Mouse (Mus musculus) left cerebral cortex, postnatal 36 days (tissue): ENCODE data around the gene Ucn3. TPM values are rescaled to one million over a fixed set of nuclear protein-coding genes. Genes with fewer than 3 reads are reported as not detected.
"Not testable (repeated sequence)": the region's sequence is repeated elsewhere in the genome, so short reads cannot be mapped to it uniquely, and the experiment has no call there.

Experiments used
- DNase-seq, 2 experiments: peaks; one replicate each; pipeline ENCODE4 v3.0.0; 2021 to 2022; ENCODE audit warnings: low spot score in 2 of 2, mixed read lengths in 1 of 2
- intact Hi-C: fragments of 180-260 bp; cut with DNase I; formaldehyde crosslinking; loops from one replicate; pipeline ENCODE4 v1.15.1; 2025
- total RNA-seq, 2 experiments: library from RNA; stranded (reverse); gene quantifications; 2 replicates each; pipeline ENCODE4 v1.2.3; 2021

Ucn3 gene
- total RNA-seq = under 1 TPM in 1 of 2 experiments, not detected in 1; 0.27 TPM

DNA sequence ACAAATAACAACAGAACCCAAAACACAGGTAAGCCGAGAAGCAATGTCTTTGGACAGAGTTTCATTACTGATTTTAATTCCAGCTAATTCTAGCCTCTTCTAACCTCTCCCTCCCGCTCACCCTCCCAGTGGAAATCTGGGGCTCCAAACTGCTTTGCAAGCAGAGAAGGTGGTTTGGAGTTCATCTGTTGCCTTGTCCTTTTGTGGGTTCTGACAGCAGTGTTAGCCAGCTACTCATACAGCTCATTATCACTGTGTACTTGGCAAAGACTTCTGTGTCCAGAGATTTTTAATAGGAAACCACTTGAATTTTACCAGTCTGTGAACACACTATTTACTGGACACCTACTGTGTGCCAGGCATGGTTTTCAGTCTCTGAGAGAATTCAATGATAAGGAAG lies at the start of gene Ucn3:
TSS of gene Ucn3 (minus strand) at position 101 of the 400 bp plus-strand sequence.
- no peak for DNase-seq
- intact Hi-C loops = no loop called here

DNA sequence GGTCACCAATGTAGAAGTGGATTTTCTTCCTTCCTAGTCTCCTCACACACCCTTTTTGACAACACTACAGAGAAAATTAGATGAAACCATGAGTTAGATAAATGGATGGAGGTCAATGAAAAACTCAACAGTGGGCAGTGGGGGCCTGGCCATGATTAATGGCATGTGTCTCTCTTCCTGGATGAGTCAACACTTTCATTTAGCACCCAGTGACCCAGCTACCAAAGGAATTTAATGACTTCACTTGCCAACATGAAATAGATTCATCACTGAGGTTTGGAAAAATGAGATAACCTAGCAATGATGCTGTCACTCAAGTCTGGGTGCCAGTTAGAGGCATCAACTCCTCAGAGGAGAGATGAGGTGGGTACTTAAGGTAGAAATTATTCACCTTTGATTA lies 46.9 kb upstream of the Ucn3 start:
- intact Hi-C loops = no loop called here
- no peak for DNase-seq

DNA sequence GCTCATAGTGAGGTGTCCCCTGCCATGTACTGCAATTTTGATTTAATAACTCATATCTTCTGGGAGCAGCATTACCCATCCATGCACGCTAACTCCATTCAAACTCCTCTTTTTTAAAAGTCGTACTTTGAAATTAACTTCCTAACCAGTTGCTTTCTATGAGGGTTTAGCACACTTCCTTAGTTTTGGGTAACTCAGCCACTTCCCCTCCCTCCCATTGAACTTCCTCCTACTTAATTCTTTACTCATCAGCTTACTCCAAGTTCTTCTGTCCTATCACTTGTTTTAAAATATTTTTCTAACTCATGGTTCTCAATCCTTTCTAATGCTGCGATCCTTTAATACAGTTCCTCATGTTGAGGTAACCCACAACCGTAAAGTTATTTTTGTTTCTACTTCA lies 23.7 kb upstream of the Ucn3 start:
- no peak for DNase-seq
- intact Hi-C loops = no loop called here

- intact Hi-C loops = no loop called here
- no peak for DNase-seq
Observed at GRCm38 (mm10) chr13:3951198-3951914, 6.2 kb upstream of the Ucn3 start.

DNA sequence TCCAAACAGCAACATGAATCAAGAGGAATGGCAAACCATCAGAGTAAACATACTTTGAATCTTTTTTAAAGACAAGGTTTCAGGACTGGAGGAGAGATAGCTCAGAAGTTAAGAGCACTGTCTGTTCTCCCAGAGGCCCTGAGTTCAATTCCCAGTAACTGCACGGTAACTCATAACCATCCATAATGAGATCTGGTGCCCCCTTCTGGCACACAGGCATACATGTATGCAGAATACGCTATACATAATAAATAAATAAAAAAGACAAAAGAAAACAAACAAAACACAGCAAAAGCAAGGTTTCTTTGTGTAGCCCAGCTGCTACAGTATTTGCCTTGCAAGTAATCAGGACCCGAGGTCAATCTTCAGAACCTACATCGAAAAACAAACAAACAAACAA lies 4.3 kb upstream of the Ucn3 start:
- no peak for DNase-seq
- intact Hi-C loops = no loop called here

DNA sequence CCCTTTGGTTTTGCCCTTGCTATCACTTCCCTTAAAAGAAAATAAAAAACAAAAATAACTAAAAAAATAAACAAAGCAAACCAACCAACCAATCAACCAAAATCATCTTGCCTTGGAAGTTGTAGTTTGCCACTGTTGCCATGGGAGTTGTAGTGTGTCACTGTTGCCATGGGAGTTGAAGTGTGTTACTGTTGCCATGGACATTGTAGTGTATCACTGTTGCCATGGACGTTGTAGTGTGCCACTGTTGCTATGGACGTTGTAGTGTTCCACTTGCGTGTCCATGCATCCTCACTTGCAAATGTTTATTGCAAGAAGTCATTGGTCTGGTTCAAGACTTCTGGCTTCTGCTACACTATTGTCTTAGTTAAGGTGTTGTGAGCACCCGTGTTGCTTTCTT lies 2.1 kb upstream of the Ucn3 start:
- intact Hi-C loops = no loop called here

DNA sequence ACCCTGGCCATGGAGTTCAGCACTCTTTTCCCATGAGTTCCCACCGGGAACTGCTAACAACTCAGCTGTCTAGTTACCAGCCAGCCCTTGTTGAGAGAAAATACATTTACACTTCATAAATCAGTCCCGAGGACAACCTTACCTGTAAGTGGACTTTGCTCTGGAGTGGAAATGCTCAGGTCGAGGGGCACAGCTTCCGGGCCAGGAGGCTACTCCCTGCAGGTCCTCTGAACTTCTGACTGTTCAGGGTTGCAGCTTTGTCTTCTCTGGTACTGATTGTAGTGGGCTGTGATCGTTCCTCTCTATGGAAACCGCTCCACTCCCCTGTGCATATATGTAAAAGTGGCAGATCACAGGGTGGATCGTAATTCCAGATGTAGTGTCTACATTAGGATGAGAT lies 450 bp downstream of the Ucn3 start:
- DNase-seq = no peak
- intact Hi-C loops = no loop called here

More for the DNA sequence above, 2.1 kb upstream of the Ucn3 start:
- DNase-seq = no peak

DNA sequence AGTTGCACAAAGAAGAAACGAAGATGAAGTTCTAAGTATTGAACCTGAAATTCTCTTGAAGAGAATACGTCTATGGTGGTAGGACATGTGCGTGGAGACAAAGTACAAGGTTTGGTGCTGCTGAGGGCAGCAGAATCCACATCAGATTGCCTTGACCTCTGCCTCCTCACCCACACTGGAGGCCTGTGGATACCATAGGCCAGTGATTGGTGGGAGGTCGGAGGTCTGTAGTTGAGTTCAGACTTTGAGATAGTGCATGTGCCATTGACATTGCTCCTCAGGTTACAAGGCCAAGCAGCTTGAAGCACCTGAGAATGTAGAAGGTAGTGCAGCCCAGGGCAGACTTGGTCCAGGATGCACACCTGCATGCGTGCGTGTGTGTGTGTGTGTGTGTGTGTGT lies 19.1 kb downstream of the Ucn3 start:
- intact Hi-C loops = no loop called here
- no peak for DNase-seq

GRCm38 (mm10) chr13:3925632-3926031 lies 19.5 kb downstream of the Ucn3 start:
- no peak for DNase-seq
- intact Hi-C loops = no loop called here

DNA sequence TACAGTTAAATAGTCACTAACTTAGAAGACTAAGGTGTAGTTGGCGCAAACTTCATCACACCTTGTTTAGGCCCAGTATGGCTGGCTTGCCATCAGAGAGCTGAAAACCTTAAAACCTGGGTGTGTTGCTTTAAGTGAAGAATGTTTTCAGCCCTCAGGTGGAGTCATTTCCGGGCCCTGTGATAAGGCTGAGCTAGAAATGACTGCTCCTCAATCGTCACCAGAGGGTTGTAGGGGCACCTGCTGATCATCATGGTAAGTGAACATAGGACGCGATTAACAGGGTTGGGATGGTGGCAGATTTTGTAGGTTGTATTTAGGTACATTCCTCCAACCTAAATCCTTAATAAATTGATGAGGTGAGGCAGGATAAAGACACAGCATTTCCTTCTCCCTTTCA lies 20.7 kb downstream of the Ucn3 start:
- DNase-seq = no peak
- intact Hi-C loops = no loop called here

DNA sequence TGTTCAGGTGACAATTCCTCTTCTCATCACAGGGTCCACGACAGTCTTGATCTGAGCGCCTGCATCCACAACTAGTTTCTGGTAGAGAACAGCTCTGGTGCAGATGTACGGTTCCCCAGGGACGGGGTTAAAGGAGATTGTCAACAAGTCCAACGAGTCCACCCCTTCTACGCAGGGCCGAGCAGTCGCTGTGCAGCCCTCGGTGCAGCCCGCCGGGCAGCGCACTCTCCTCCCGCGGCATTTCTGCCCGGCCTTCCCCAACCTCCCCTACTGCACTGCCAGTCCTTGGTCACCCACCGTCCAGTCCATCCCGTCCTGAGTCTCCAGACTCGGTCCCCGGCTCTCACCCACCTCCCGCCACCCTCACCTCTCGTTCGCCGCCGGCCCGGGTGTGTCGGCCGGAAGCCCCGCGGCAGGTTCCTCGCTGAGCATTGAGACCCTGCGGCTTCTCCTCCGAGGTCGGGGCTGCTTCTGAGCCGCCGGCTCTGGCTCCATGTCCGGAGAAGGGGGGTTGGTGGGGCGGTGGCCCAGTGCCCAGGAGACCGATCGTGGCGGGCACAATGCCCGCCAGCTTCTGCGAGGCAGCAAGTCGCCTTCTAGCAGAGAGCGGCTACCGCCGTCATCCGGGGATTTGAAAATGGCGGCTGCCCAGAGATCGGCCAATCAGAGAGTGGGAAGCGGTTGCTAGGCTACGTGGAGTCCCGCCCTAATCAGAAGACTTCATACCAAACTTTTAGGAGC lies 27.4 kb downstream of the Ucn3 start, which contains the start of the genes Net1 and Tubal3:
TSS of gene Net1 (minus strand) at position 650 of the 741 bp plus-strand sequence.
TSS of gene Tubal3 (plus strand) at position 704 of the 741 bp plus-strand sequence.
- DNase-seq = peak; percentile 82 to 84
- intact Hi-C loops = no loop called here

- intact Hi-C loops = no loop called here
- DNase-seq = no peak
Observed at GRCm38 (mm10) chr13:3913504-3913903, 31.6 kb downstream of the Ucn3 start.

GRCm38 (mm10) chr13:3910356-3910755 lies 34.8 kb downstream of the Ucn3 start:
- no peak for DNase-seq
- intact Hi-C loops = no loop called here

GRCm38 (mm10) chr13:3908262-3908661 lies 36.9 kb downstream of the Ucn3 start:
- intact Hi-C loops = no loop called here

GRCm38 (mm10) chr13:3907151-3907696 lies 37.9 kb downstream of the Ucn3 start:
- intact Hi-C loops = no loop called here
- no peak for DNase-seq

More at GRCm38 (mm10) chr13:3908262-3908661, 36.9 kb downstream of the Ucn3 start:
- no peak for DNase-seq

GRCm38 (mm10) chr13:3899301-3899700 lies 45.8 kb downstream of the Ucn3 start:
- no peak for DNase-seq
- intact Hi-C loops = loop anchor here (10.0 kb wide), 1 partner anchor 124 kb away; no protein-coding TSS in a partner anchor

DNA sequence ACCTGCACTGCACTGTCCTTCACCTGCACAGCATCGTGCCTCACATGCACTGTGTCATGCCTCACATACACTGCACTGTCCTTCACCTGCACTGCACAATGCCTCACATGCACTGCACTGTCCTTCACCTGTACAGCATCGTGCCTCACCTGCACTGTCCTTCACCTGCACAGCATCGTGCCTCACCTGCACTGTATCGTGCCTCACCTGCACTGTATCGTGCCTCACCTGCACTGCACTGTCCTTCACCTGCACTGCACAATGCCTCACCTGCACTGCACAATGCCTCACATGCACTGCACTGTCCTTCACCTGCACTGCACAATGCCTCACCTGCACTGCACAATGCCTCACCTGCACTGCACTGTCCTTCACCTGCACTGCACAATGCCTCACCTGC lies 46.9 kb downstream of the Ucn3 start:
- intact Hi-C loops = loop anchor here (10.0 kb wide), 1 partner anchor 123 kb away; no protein-coding TSS in a partner anchor

DNA sequence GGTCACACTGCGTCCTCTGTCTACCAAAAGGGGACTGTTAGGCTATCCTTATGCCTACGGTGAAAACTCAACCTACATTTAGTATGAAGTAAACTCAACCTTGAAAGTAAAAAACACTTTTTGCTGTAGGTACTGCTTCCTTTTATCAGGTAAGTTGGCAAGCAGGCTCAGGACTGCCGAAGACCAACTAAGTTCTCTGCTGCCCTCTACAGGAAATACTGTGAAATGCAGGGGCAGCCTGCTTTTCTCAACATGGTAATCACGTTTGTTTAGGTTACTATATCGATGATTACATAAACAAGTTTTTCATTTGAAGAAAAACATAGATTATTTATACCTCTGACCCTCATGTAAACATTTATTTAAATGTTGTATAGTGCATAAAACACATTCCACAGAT lies 48.2 kb downstream of the Ucn3 start:
- intact Hi-C loops = loop anchor here (1.0 to 10.0 kb wide), 2 partner anchors 122 to 232 kb away; no protein-coding TSS in a partner anchor
- peak; percentile 56 to 62 for DNase-seq

More for the DNA sequence above, 46.9 kb downstream of the Ucn3 start:
- DNase-seq = not testable (repeated sequence)

- DNase-seq = no peak
- intact Hi-C loops = loop anchor here (10.0 kb wide), 1 partner anchor 121 kb away; no protein-coding TSS in a partner anchor
Observed at GRCm38 (mm10) chr13:3896032-3896431, 49.1 kb downstream of the Ucn3 start.

DNA sequence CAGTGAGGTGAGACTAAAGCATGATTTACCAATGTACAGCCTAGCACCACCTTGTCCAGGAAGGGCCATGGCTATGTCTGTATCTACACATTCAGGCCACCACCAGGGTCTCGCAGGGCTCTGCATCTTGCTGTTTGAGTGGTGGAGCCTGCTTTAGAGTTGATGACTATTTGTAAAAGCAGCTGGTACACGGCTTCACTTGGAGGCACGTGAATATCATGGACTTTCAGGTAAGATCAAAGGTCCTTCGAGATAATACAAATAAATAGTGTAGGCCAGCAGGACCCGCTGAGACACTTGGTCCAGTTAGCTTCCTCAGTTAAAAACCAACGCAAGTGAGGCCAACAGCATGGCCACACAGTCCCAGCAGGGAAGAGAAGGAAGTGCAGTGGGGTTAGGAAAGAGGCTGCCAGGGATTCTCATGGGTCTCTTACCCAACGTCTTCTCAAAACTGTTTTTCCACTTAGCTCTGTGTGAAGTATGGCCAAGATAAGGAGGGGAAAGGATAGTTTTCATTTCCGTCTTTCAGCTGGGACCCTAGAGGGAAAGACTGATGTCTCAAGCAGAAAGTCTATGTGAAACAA lies 49.7 kb downstream of the Ucn3 start:
- no peak for DNase-seq
- intact Hi-C loops = loop anchor here (10.0 kb wide), 1 partner anchor 121 kb away; no protein-coding TSS in a partner anchor
